Mouse (Mus musculus) thymus, postnatal 14 days (tissue): ENCODE measurements around the gene Rpa2.
"Not testable (repeated sequence)": the region's sequence is repeated elsewhere in the genome, so short reads cannot be mapped to it uniquely, and the experiment has no call there.

Source experiments
- DNase-seq: peaks from one replicate; pipeline ENCODE4 v3.0.0; 2021

The Rpa2 gene

DNA sequence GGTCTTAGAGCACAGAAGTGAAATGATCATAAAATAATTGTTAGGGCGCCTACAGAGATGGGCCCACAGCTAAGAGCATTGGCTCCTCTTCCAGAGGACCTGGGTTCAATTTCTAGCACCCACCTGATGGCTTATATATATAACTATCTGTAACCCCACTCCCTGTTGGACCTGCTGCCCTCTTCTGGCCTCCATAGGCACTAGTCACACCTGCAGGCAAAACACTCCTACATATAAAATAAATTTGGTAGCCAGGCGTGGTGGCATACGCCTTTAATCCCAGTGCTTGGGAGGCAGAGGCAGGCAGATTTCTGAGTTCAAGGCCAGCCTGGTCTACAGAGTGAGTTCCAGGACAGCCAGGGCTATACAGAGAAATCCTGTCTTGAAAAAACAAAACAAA, 5.0 kb upstream of the Rpa2 start:
- DNase-seq: not testable (repeated sequence)

GRCm38 (mm10) chr4:132771776-132772175, 3.6 kb downstream of the Rpa2 start:
- no peak for DNase-seq

DNA sequence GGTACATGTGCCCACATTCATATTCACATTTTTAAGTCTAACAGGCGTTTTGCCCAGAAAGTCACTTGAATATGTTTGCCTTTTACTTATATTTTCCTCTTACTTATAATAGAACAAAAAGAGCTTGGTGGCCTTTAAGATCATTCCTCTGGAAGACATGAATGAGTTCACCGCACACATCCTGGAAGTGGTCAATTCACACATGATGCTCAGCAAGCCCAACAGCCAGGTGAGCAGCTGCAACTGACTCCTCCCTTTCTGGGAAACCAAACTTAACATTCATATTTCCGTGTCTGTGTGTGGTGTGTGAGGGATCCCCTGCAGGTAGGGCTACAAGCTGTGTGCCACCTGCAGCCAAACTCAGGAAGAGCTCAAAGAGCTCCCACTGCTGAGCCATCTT, 6.8 kb downstream of the Rpa2 start:
- DNase-seq: no peak

GRCm38 (mm10) chr4:132776764-132777163, 8.6 kb downstream of the Rpa2 start:
- DNase-seq: peak; percentile 77

GRCm38 (mm10) chr4:132778562-132779201, 10.6 kb downstream of the Rpa2 start:
- no peak for DNase-seq

DNA sequence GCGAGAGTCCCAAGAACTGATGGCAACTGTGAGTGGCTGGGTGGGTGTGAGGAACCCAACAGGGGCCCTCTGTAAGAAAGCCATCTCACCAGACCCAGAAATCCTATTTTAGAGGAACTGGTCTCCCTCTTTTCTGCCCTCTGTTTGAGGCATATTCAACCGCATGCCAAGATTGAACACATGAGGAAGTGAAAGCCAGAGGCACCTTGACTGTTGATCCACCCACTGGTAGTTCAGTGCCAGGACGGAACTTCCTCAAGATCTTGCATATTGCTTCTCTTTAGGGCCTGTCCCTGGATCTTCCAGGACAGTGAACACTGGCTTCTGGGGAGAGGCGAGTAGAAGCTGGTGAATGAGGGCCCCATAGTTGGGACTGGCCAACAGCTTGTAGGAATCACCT, 12.2 kb downstream of the Rpa2 start:
- no peak for DNase-seq

- DNase-seq: no peak
These were observed 15.6 kb downstream of the Rpa2 start for GRCm38 (mm10) chr4:132783732-132784131.

- DNase-seq: no peak
These were observed 17.1 kb downstream of the Rpa2 start for GRCm38 (mm10) chr4:132785228-132785627.

GRCm38 (mm10) chr4:132789731-132790130, 21.6 kb downstream of the Rpa2 start:
- DNase-seq: no peak

DNA sequence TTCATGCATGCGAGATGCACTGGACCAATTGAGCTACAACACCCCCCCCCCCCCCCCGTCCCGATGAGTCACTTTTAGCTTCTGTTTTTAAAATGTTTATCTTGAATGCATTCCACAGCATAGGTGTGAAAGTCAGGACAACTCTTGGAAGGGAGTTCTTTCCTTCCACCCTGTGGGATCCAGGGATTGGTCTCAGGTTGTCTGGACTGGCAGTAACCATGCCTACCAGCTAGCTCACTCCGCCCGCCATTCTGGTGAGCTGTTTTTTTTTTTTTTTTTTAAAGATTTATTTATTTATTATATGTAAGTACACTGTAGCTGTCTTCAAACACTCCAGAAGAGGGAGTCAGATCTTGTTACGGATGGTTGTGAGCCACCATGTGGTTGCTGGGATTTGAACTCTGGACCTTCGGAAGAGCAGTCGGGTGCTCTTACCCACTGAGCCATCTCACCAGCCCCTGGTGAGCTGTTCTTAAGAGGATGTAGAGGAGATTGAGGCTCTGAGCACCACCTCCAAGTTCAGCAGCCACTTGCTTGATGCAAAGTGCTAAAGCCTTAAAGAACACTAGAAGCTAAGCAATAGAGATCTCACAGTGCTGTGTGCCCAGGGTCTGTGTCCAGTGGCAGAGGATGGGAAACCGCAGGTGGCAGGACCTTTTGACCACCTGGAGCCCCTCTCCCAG, 25.3 kb downstream of the Rpa2 start:
- not testable (repeated sequence) for DNase-seq

DNA sequence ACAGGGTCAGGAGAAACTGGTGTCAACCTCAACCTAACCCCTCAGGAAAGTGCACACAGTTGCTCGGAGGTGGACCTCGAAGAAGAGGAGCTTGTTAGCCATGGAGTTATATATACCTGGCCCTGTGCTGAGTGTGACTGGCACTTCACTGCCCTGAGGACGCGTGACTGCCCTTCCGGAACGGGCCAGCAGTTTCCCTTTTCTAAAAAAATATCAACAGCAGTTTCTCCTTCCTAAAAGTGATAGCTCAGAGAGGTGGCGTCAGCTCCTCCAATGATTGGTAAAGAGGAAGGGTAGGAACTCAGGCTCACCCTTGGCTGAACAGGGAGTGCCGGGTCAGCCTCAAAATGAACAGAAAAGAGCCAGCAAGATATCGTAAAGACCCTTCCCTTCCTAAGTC, 25.9 kb downstream of the Rpa2 start:
- no peak for DNase-seq

DNA sequence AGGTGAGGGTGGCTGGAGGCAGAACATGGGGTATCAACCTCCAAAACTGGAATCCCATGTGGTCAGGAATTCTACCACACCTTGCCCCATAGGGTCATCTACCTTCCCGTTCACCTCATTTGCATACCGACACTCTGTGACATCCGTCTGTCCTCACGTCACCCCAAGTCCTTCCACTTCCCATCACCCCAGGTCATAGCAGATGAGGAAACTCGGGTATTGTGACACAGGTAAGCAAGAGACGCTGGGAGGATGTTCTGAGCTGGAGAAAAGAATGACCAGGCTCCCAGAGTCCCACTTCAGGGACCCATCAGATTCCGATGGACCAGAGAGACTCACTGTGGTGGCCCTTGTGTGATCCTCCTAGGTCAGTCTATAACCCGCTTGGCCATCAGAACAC, 26.6 kb downstream of the Rpa2 start:
- no peak for DNase-seq

- DNase-seq: no peak
These were observed 27.0 kb downstream of the Rpa2 start for GRCm38 (mm10) chr4:132795171-132795570.

DNA sequence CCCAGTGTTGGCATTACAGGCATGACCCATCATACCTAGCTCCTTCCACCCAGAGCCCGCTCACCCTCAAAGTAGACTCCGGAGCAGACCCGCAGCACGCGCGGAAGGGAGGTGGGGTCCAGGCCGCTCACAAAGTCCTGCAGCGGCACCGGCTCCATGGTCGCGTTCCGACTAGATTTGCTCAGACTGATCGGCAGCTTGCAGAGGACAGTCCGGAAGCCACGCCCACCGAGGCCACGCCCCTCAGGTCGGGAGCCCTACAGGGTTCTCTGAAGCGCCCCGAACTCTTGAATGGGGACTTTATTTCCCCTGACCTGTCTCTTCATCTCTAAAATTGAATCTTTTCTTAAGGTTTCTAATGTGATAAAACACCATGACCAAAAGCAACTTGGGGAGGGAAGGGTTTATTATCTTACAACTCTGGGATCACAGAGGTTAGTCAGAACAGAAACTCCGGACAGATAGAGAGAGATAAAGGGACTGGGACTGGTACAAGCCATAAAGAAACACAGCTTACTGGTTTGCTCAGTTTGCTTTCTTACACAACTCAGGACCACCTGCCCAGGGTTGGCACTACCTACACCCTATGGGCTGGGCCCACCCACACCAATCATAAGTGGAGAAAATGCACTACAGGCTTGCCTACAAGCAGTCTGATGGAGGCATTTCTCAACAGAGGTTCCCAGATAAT, 28.2 kb downstream of the Rpa2 start, which contains the start of gene Themis2:
Gene Themis2 (minus strand): TSS at position 192 of the 691 bp plus-strand sequence.
- peak; percentile 88 for DNase-seq

DNA sequence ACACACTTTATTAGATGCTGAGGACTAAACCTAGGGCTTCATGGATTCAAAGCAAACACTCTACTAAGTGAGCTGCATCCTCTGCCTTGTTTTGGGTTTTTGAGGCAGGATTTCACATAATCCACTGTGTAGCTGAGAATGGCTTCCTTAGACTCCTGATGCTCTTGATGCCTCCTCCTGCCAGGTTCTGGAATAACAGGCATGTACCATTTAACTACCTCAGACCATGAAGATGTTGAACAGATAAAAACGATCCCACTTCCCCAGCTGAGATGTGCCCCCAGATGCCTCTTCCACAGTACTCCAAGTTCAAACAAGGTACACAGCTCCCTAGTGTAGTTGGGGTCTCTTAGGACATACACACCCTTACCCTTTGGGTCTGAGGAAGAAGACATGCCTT, 29.3 kb downstream of the Rpa2 start:
- no peak for DNase-seq

GRCm38 (mm10) chr4:132798028-132798427, 29.9 kb downstream of the Rpa2 start:
- DNase-seq: no peak

- DNase-seq: not testable (repeated sequence)
These were observed 30.5 kb downstream of the Rpa2 start for GRCm38 (mm10) chr4:132798666-132799065.

DNA sequence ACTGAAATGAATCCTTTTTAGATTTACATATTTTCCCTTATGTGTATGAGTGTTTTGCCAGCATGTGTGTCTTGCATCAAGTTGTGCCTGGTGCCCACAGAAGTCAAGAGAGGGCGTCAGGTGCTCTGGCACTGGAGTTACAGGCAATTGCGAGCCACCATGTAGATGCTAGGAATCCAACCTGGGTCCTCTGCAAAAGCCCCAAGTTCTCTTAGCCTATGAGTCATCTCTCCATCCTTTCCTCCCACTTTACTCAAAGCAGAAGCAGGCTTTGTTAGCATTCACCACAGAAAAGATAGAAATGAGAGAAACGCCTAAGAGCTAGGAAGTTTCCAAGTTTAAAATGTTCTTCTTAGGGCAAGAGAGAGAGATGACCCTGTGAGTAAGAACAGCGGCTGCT, 31.7 kb downstream of the Rpa2 start:
- DNase-seq: no peak

DNA sequence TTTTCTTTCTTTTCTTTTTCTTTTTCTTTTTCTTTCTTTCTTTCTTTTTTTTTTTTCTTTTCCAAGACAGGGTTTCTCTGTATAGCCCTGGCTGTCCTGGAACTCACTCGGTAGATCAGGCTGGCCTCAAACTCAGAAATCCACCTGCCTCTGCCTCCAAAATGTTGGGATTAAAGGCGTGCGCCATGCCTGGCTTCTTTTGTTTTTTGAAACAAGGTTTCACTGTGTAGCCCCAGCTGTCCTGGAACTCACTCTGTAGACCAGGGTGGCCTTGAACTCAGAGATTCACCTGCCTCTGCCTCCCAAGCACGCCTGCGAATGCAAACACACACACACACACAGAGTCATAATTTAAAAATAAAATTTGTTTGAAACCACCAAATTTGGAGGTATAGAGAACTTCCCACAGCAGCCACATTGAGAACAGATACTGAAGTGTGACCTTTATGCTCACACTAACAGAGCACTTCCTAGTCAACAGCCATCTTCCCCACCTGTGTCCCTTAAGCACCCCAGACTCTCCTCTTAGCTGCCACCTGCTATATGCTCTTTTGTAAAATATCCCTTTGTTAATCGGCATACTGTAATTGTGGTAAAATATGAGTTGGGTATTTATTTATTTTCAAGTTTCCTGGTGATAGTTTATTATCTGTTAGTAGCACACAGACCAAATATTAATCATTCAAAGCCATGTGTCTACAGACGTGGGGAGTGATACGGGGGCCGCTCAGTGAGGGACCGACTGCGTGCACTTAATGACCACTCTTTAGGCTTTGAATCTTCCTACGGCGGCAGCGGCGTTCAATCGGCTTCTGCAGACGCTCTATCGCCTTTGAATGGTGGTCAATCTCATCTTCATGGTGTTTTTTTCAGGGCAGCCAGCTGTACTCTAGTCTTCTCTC, 33.3 kb downstream of the Rpa2 start:
- no peak for DNase-seq

GRCm38 (mm10) chr4:132802171-132802637, 34.1 kb downstream of the Rpa2 start:
- peak; percentile 64 for DNase-seq

DNA sequence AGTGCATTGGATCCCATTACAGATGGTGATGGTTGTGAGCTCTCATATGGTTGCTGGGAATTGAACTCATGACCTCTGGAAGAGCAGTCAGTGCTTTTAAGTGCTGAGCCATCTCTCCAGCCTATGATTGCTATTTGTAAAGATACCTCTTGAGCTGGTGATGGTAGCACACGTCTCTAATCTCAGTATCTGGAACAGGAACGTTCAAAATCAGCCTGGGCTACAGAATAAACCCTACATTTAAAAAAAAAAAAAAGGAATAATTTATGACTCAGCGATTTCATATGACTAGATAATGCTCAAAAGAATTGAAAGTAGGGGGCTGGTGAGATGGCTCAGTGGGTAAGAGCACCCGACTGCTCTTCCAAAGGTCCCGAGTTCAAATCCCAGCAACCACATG, 35.1 kb downstream of the Rpa2 start:
- DNase-seq: no peak

GRCm38 (mm10) chr4:132803876-132804275, 35.7 kb downstream of the Rpa2 start:
- DNase-seq: no peak

- peak; percentile 21 for DNase-seq
These were observed 36.2 kb downstream of the Rpa2 start for GRCm38 (mm10) chr4:132804331-132804730.
